Mouse (Mus musculus) adrenal gland, postnatal 4 days (tissue): ENCODE data around the gene Zim1. TPM values are rescaled to one million over a fixed set of nuclear protein-coding genes. Genes with fewer than 3 reads are reported as not detected.

Experiments used
- DNase-seq, 2 experiments: peaks; one replicate each; pipeline ENCODE4 v3.0.0; 2021 to 2022; ENCODE audit warnings: low spot score in 2 of 2, mixed read lengths in 2 of 2
- total RNA-seq, 2 experiments: library from RNA; stranded (reverse); gene quantifications; 2 replicates each; pipeline ENCODE4 v1.2.3; 2021

Zim1 gene
- total RNA-seq, 2 experiments from 2014 or later, result 61.7 to 69.0 TPM

DNA sequence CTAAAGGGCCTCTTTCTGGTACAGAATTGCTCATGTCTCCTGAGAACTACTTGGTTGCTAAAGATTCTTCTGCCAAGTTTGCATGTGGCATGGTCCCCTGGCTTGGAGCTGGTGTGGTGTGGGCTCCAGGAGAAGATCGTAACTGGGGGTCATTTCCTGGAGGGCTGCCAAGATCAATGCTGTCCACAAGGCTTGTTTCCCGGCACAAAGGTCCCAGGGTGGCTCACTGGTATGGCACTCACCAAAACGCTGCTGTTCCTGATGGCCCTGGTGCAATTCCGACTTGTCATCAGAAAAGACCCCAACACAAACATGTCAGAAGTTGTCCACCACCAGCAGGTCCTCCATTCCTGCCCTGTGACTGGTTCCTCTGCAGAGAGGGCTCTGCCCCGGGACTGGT, 44.1 kb downstream of the Zim1 start:
- DNase-seq, result no peak

- DNase-seq, result no peak
Observed at GRCm38 (mm10) chr7:6651221-6651620, 45.0 kb downstream of the Zim1 start.

GRCm38 (mm10) chr7:6650526-6650925, 45.7 kb downstream of the Zim1 start:
- no peak for DNase-seq

GRCm38 (mm10) chr7:6645821-6646220, 50.4 kb downstream of the Zim1 start:
- DNase-seq, result no peak

DNA sequence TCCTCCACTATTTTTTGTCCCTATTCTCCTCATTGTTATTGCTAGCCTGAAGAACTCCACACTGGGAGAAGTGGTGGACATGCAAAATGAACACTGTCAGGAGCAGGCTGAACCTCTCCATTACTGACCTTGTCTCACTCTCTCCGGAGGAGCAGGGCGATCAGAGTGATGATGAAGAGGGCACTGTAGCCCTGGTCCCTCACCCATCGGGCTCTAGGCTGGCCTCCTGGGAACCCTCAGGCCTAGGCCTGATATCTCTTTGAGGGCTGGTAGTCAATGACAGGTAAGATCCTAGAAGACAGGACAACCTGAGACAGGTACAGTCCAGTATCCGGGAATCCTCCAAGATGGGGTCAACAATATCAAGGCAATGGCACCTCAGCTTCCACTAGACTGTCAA, 58.2 kb downstream of the Zim1 start:
- no peak for DNase-seq

DNA sequence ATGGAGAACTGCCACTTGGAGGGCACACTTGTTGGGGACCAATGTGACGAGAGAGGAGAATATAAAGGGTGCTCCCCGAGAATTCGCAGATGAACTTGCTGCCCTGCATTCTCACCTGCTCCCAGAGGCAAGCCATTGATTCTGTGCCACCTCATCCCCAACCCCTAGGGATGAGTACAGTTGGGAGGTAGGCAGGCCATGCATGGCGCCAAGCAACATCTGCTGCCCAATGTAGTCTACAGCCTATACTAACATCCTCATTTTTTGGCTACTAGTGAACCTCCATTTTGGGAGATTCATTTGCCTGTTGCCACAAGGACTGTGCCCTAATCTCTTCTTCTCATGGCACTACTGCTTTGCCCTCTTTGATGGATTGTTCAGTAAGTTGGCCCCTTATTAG, 59.5 kb downstream of the Zim1 start:
- DNase-seq, result no peak

DNA sequence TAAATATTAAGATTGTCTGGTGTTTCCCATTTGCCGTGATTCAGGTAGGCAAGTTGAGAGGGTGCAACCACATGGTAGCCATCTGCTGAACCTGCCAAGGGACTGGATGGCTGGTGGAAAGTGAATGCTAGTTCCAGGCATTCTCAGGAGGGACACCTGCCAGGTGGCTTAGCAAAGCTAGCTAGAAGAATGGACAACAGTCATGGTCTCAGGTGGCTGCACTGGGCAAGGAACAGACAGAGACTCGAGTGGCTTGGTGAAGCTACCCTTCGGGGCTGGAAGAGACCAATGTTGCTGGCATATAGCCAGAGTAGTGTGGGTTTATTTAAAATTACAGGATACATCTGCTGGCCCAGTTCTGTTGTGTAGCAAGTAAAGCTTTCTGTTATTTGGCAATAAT, 60.4 kb downstream of the Zim1 start:
- no peak for DNase-seq

Other genes with a start within 250 kb of the Zim1 start
- under 1 TPM in 1 of 2 experiments, not detected in 1; 0.03 TPM for gene Olfr1336, start 240.3 kb downstream of the Zim1 start, total RNA-seq
- not detected for gene Olfr1346, start 229.3 kb downstream of the Zim1 start, total RNA-seq
- not detected for gene Olfr5, start 209.5 kb downstream of the Zim1 start, total RNA-seq
- not detected for gene Olfr1347, start 196.7 kb downstream of the Zim1 start, total RNA-seq
- not detected for gene Olfr1348, start 187.7 kb downstream of the Zim1 start, total RNA-seq
- not detected for gene Olfr1349, start 173.5 kb downstream of the Zim1 start, total RNA-seq
- not detected for gene Olfr1350, start 131.6 kb downstream of the Zim1 start, total RNA-seq
- 100 to 1,000 TPM; 191 to 197 TPM for gene Peg3, start 34.0 kb upstream of the Zim1 start, total RNA-seq
- gene Usp29, start 34.1 kb upstream of the Zim1 start, total RNA-seq, result 1 to 10 TPM; 8.3 to 8.5 TPM